Mouse (Mus musculus) left cerebral cortex, adult 2 months (tissue): ENCODE data around the gene Btbd11. TPM values are rescaled to one million over a fixed set of nuclear protein-coding genes. Genes with fewer than 3 reads are reported as not detected.

Source experiments
- DNase-seq, 2 experiments: peaks; one replicate each; pipeline ENCODE4 v3.0.0; 2021 to 2022; ENCODE audit warnings: low spot score in 2 of 2, mixed read lengths in 1 of 2; ENCODE audit errors: extremely low spot score in 1 of 2
- H3K27ac ChIP-seq: fragments of 200-600 bp; 2 replicates; pipeline ENCODE4 v1.8.1; 2022
- H3K4me3 ChIP-seq: fragments of 200-600 bp; 2 replicates; pipeline ENCODE4 v1.8.1; 2022
- CTCF ChIP-seq: fragments of 200-600 bp; IDR thresholded peaks from 2 replicates; pipeline ENCODE4 v1.8.1; 2022; ENCODE audit warnings: antibody characterized with exemption, mild to moderate bottlenecking, moderate library complexity
- intact Hi-C: fragments of 180-260 bp; cut with DNase I; formaldehyde crosslinking; loops from one replicate; pipeline ENCODE4 v1.15.1; 2025
- total RNA-seq, 2 experiments: library from RNA; stranded (reverse); gene quantifications; 2 replicates each; pipeline ENCODE4 v1.2.3; 2021

Btbd11 gene
- total RNA-seq, 2 experiments from 2014 or later: 26.9 to 33.7 TPM

- TF ChIP-seq CTCF: no peak
- no peak for DNase-seq
- Histone ChIP-seq H3K27ac (no peak overlapping the region), H3K4me3 (no peak overlapping the region)
- intact Hi-C loops: no loop called here
These were observed 3.6 kb upstream of the Btbd11 start for GRCm38 (mm10) chr10:85382981-85383380.

GRCm38 (mm10) chr10:85387219-85388070 is 831 bp downstream of the Btbd11 start:
- peak overlapping the region; percentile 61 for H3K4me3 ChIP-seq
- no peak overlapping the region for H3K27ac ChIP-seq
- DNase-seq: peak; percentile 36 to 37
- TF ChIP-seq CTCF: no peak
- intact Hi-C loops: loop anchor here (2.0 to 5.0 kb wide), 3 partner anchors 167 to 240 kb away; no protein-coding TSS in a partner anchor

GRCm38 (mm10) chr10:85388071-85388750 is 1.6 kb downstream of the Btbd11 start:
- Histone ChIP-seq H3K27ac (no peak overlapping the region), H3K4me3 (peak overlapping the region; percentile 61)
- no peak for TF ChIP-seq CTCF
- peak in 1 of 2 experiments; percentile 8 for DNase-seq
- intact Hi-C loops: loop anchor here (5.0 kb wide), 2 partner anchors 209 to 239 kb away; no protein-coding TSS in a partner anchor

GRCm38 (mm10) chr10:85388751-85389115 is 2.1 kb downstream of the Btbd11 start:
- intact Hi-C loops: loop anchor here (5.0 kb wide), 2 partner anchors 209 to 239 kb away; no protein-coding TSS in a partner anchor
- peak overlapping the region; percentile 61 for H3K4me3 ChIP-seq
- TF ChIP-seq CTCF: peak; percentile 24
- no peak for DNase-seq
- H3K27ac ChIP-seq: no peak overlapping the region

- intact Hi-C loops: loop anchor here (5.0 kb wide), 2 partner anchors 208 to 238 kb away; no protein-coding TSS in a partner anchor
These were observed 2.9 kb downstream of the Btbd11 start for GRCm38 (mm10) chr10:85389286-85390139.

GRCm38 (mm10) chr10:85393016-85393415 is 6.4 kb downstream of the Btbd11 start:
- no peak for DNase-seq
- no peak overlapping the region for H3K4me3 ChIP-seq
- H3K27ac ChIP-seq: no peak overlapping the region
- intact Hi-C loops: no loop called here
- TF ChIP-seq CTCF: no peak

More at GRCm38 (mm10) chr10:85389286-85390139, 2.9 kb downstream of the Btbd11 start:
- H3K4me3 ChIP-seq: 0 out of 2 replicates have a peak overlapping the region, but pooled peaks have one; percentile 1
- TF ChIP-seq CTCF: no peak
- H3K27ac ChIP-seq: no peak overlapping the region
- no peak for DNase-seq

- intact Hi-C loops: no loop called here
- TF ChIP-seq CTCF: no peak
- Histone ChIP-seq H3K4me3 (no peak overlapping the region), H3K27ac (no peak overlapping the region)
- no peak for DNase-seq
These were observed 7.9 kb downstream of the Btbd11 start for GRCm38 (mm10) chr10:85394558-85394957.

GRCm38 (mm10) chr10:85411120-85411519 is 24.5 kb downstream of the Btbd11 start:
- intact Hi-C loops: no loop called here
- TF ChIP-seq CTCF: no peak
- Histone ChIP-seq H3K27ac (no peak overlapping the region), H3K4me3 (no peak overlapping the region)
- no peak for DNase-seq

GRCm38 (mm10) chr10:85420851-85421628 is 34.4 kb downstream of the Btbd11 start:
- no peak overlapping the region for H3K4me3 ChIP-seq
- intact Hi-C loops: no loop called here
- no peak overlapping the region for H3K27ac ChIP-seq
- TF ChIP-seq CTCF: no peak
- DNase-seq: peak in 1 of 2 experiments; percentile 12

GRCm38 (mm10) chr10:85421629-85422012 is 35.0 kb downstream of the Btbd11 start:
- no peak for DNase-seq
- no peak overlapping the region for H3K27ac ChIP-seq
- intact Hi-C loops: no loop called here
- H3K4me3 ChIP-seq: no peak overlapping the region
- no peak for TF ChIP-seq CTCF

- no peak for DNase-seq
- no peak for TF ChIP-seq CTCF
- intact Hi-C loops: no loop called here
- Histone ChIP-seq H3K4me3 (no peak overlapping the region), H3K27ac (no peak overlapping the region)
These were observed 39.1 kb downstream of the Btbd11 start for GRCm38 (mm10) chr10:85425756-85426155.
